Mouse (Mus musculus) heart, embryonic 10.5 days (tissue): ENCODE measurements around the gene Inpp5e. TPM values are rescaled to one million over a fixed set of nuclear protein-coding genes. Genes with fewer than 3 reads are reported as not detected.
"Not testable (repeated sequence)": the region's sequence is repeated elsewhere in the genome, so short reads cannot be mapped to it uniquely, and the experiment has no call there.

Source experiments
- DNase-seq: peaks from one replicate; pipeline ENCODE4 v3.0.0-alpha.2; 2017; ENCODE audit warnings: low spot score
- H3K27ac ChIP-seq: fragments of 300-500 bp; sonication (generic); 2 replicates; pipeline ENCODE4 v1.5.1; 2016; ENCODE audit warnings: mild to moderate bottlenecking
- H3K27me3 ChIP-seq: fragments of 300-500 bp; sonication (generic); 2 replicates; pipeline ENCODE4 v1.6.1; 2016; ENCODE audit warnings: mild to moderate bottlenecking; ENCODE audit not compliant: poor library complexity, insufficient read depth, severe bottlenecking
- H3K36me3 ChIP-seq: fragments of 300-500 bp; sonication (generic); 2 replicates; pipeline ENCODE4 v1.6.1; 2016; ENCODE audit warnings: mild to moderate bottlenecking, moderate library complexity
- H3K4me1 ChIP-seq: fragments of 300-500 bp; sonication (generic); 2 replicates; pipeline ENCODE4 v1.6.1; 2016; ENCODE audit warnings: mild to moderate bottlenecking
- H3K4me3 ChIP-seq: fragments of 300-500 bp; sonication (generic); 2 replicates; pipeline ENCODE4 v1.5.1; 2016; ENCODE audit warnings: mild to moderate bottlenecking, moderate library complexity
- H3K9me3 ChIP-seq: fragments of 300-500 bp; sonication (generic); 2 replicates; pipeline ENCODE4 v1.6.1; 2016; ENCODE audit warnings: mild to moderate bottlenecking, moderate library complexity
- WGBS: fragments of 180-500 bp; shearing (Covaris S2); methylation state at CpG from one replicate; pipeline ENCODE4 v1.1.7; 2016; 5-methylcytosine and 5-hydroxymethylcytosine counted together
- polyA plus RNA-seq: library from polyadenylated mRNA; unstranded; fragments of >200 nt; fragmentation: Nextera tagmentation; extraction: Ambion mirVana; gene quantifications from 2 replicates; pipeline ENCODE4 v1.2.1, GENCODE M21; 2016

The Inpp5e gene
- polyA plus RNA-seq, 1 experiment from 2014 or later = 20.5 TPM

DNA sequence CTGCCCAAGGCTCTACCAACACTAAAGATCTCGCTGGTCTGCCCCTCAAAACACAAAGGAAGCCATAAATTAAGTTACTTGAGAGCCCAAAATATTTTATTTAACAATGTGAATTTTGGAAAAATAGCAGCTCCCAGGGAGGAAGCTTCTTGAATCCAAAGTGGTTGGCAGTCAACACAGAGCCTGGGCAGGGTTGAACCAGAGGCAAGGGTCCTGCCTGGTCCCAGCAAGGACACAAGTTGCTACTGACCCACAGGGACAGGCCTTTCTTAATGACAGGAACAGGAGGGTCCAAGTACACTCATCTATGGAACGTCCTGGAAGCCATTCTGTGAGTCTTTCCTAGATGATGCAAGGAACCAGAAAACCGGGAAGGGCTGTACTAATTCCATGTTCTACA, 359 bp upstream of the Inpp5e start:
- Histone ChIP-seq H3K27ac (peak overlapping the region; percentile 95; the same call in 1 of the 2 replicates), H3K4me3 (peak overlapping the region; percentile 91; the same call in 1 of the 2 replicates), H3K27me3 (no peaks in the 10 kb centered on the region), H3K36me3 (peaks cover 62% of the 10 kb centered on the region), H3K4me1 (peaks cover 44% of the 10 kb centered on the region), H3K9me3 (no peaks in the 10 kb centered on the region)
- no peak for DNase-seq
- WGBS = 62% methylated on average over 3 of the region's 3 CpGs

DNA sequence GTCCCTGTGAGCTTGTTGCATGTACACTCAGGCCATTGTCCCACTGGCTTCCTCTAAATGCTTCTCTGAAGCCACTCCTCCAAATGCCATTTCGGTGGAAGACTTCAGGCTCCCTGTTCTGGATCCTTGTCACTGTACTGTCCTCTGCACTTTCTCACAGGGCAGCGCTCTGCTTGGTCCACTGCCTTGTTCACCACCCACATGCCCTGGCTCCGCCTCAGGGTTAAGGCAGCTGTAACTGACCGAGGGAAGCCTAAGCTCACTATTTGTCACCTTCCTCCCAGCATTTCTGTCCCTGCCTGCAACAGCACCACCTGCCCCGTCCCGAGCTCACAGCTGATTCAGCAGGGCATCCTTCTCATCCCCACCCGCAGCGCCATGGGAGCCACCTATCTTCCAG, 5.7 kb downstream of the Inpp5e start:
- peaks cover 43% of the 10 kb centered on the region for H3K4me1 ChIP-seq
- H3K4me3 ChIP-seq = no peak overlapping the region
- 78% methylated on average over 8 of the region's 8 CpGs for WGBS
- no peak overlapping the region for H3K27ac ChIP-seq
- H3K36me3 ChIP-seq = peaks cover 66% of the 10 kb centered on the region
- H3K9me3 ChIP-seq = no peaks in the 10 kb centered on the region
- H3K27me3 ChIP-seq = no peaks in the 10 kb centered on the region
- DNase-seq = peak; percentile 69

DNA sequence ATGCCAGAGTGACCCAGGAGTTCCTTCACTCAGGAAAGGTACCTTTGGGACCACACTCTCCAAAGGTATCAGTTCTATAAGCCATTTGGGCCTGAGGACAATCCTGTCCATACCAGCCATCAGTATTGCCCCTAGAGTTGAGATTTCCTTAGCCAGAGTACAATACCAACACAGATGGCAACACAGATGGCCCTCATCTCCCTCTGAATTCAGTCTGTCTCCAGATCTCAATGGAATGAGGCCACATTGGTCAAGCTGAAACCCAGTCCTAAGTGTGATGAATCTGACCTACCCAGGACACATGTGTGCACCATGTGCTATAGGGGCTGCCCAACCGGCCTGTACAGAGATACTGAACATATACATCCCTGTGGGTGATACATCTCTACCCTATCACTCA, 6.7 kb downstream of the Inpp5e start:
- Histone ChIP-seq H3K4me3 (no peak overlapping the region), H3K27ac (no peak overlapping the region), H3K27me3 (no peaks in the 10 kb centered on the region), H3K36me3 (peaks cover 76% of the 10 kb centered on the region), H3K9me3 (no peaks in the 10 kb centered on the region), H3K4me1 (peaks cover 33% of the 10 kb centered on the region)
- DNase-seq = no peak
- WGBS = 80% methylated on average over 1 of the region's 1 CpGs

DNA sequence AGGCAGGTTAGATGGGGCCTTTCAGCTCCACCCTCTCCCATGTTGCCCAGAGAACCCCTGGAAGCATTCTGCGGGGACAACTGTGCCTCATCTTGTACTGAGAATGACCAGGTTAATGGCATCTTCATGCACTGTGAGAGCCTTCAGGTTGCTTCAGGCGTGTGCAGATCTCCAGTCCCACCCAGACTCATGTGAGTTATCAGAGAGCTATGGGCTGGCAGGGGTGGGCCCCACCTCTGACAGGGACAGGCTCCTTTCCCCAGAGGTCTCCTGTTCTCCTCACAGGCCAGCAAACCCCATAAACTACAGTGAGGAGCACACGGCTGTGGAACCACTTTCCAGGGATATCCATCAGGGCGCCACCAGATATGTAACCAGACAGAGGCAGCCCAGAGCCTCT, 8.0 kb downstream of the Inpp5e start:
- Histone ChIP-seq H3K4me3 (no peak overlapping the region), H3K27me3 (no peaks in the 10 kb centered on the region), H3K27ac (no peak overlapping the region), H3K9me3 (no peaks in the 10 kb centered on the region), H3K36me3 (peaks cover 78% of the 10 kb centered on the region), H3K4me1 (peaks cover 21% of the 10 kb centered on the region; the same call in 1 of the 2 replicates)
- WGBS = 84% methylated on average over 4 of the region's 4 CpGs
- no peak for DNase-seq

DNA sequence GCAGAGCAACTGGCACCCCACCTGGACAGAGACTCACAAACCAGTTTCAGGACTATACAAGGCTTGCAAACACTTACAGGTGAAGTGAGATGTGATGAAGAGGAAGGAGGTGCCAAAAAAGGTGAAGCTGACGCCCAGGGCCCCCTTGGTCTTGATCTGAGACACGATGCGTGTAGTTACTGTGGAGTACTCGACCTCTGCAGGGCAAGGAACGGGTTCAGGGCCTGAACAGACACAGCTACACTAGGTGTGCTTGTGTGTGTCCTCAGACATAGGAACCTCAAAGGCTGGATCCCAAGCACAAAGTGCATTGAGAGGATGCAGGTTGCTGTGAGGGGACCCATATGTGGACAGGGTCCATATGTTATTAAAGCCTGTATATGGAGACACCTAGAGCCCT, 8.7 kb downstream of the Inpp5e start:
- Histone ChIP-seq H3K27me3 (no peaks in the 10 kb centered on the region), H3K27ac (no peak overlapping the region), H3K36me3 (peaks cover 83% of the 10 kb centered on the region), H3K4me3 (no peak overlapping the region), H3K9me3 (no peaks in the 10 kb centered on the region), H3K4me1 (peaks cover 17% of the 10 kb centered on the region; the same call in 1 of the 2 replicates)
- 89% methylated on average over 5 of the region's 5 CpGs for WGBS
- no peak for DNase-seq

DNA sequence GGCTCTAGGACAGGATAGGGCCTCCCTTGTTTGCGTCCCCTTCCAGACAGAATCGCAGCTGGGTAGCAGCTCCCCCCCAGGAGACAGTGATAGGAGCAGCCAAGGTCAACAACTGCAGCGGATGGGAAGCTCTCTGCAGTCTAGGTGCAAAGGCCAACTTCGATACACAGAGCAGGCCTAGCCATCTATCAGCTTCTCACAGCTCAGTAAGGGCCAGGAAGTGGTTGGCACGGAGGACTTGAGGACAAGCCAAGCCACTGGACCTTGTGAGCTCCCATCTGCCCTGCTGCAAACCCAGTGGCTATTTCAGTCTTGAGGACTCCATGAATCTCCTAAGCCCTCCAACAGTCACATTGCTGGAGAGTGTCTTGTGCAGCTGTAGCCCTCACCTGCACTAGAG, 9.4 kb downstream of the Inpp5e start:
- H3K36me3 ChIP-seq = peaks cover 86% of the 10 kb centered on the region
- H3K4me3 ChIP-seq = no peak overlapping the region
- H3K4me1 ChIP-seq = peaks cover 13% of the 10 kb centered on the region; the same call in 1 of the 2 replicates
- no peak for DNase-seq
- H3K27ac ChIP-seq = peak overlapping the region; percentile 16; the same call in 1 of the 2 replicates
- no peaks in the 10 kb centered on the region for H3K9me3 ChIP-seq
- 76% methylated on average over 5 of the region's 5 CpGs for WGBS
- H3K27me3 ChIP-seq = no peaks in the 10 kb centered on the region

DNA sequence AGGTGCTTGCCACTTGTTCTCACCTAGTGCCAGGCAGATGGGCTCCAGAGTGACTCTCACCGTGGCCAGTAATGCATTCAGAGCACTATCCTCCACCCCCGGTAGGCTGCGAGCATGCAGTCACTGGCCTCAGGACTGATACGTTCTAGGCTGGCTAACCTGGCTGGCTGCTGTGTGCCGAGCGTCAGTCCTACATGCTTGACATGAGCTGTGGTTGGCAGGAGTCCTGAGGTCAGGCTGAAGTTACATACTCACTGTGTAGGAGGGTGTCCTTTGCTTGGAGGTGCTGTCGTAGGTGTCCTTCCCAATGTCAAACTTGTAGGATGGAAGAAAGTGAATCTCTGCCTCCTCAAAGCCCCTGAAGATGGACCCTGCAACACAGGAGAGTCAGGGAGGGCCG, 10.0 kb downstream of the Inpp5e start:
- Histone ChIP-seq H3K27me3 (no peaks in the 10 kb centered on the region), H3K9me3 (no peaks in the 10 kb centered on the region), H3K36me3 (peaks cover 93% of the 10 kb centered on the region), H3K4me3 (no peak overlapping the region), H3K4me1 (peaks cover 11% of the 10 kb centered on the region; the same call in 1 of the 2 replicates), H3K27ac (no peak overlapping the region)
- no peak for DNase-seq
- WGBS = 87% methylated on average over 8 of the region's 8 CpGs

DNA sequence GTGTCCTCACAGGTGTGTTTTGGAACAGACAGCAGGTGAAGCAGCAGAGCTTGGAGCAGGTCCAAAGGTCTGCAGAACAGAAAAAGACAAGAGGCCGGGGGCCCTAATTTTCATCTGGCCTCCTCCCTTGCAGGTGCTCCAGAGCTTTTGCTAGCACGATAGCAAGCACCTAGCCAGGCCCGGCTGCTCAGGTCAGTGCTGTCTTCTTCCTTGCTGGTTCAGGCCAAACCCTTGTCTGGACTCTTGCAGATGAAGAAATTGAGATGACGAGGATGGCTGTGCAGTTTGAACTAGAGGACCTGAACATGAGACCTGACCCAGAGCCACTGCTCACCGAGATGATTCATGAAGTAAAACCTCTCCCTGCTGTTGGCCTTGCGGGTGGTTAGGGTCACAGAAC, 17.4 kb downstream of the Inpp5e start:
- Histone ChIP-seq H3K4me3 (no peak overlapping the region), H3K4me1 (peaks cover 23% of the 10 kb centered on the region), H3K9me3 (no peaks in the 10 kb centered on the region), H3K27ac (no peak overlapping the region), H3K36me3 (peaks cover 74% of the 10 kb centered on the region), H3K27me3 (no peaks in the 10 kb centered on the region)
- WGBS = 89% methylated on average over 6 of the region's 6 CpGs
- no peak for DNase-seq

DNA sequence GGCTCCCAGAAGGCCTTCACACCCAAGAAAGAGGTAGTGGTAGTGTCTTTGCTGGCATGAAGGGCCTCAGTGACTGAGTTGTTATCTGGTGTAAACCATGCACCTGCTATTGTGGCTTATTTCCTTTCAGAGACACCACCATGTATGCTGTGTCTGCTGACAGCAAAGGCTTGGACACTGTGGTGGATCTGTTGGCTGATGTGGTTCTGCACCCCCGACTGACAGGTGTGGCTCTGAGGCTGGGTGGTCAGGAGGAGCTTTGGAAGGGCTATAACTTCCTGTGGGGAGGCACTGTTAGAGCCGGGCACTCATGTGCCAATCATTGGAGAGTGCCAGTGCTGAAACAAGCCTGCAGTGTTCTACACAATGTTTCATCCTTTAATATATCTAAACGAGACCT, 18.0 kb downstream of the Inpp5e start:
- 81% methylated on average over 3 of the region's 3 CpGs for WGBS
- Histone ChIP-seq H3K4me1 (peaks cover 23% of the 10 kb centered on the region), H3K27me3 (no peaks in the 10 kb centered on the region), H3K36me3 (peaks cover 74% of the 10 kb centered on the region), H3K27ac (no peak overlapping the region), H3K4me3 (no peak overlapping the region), H3K9me3 (no peaks in the 10 kb centered on the region)
- no peak for DNase-seq

DNA sequence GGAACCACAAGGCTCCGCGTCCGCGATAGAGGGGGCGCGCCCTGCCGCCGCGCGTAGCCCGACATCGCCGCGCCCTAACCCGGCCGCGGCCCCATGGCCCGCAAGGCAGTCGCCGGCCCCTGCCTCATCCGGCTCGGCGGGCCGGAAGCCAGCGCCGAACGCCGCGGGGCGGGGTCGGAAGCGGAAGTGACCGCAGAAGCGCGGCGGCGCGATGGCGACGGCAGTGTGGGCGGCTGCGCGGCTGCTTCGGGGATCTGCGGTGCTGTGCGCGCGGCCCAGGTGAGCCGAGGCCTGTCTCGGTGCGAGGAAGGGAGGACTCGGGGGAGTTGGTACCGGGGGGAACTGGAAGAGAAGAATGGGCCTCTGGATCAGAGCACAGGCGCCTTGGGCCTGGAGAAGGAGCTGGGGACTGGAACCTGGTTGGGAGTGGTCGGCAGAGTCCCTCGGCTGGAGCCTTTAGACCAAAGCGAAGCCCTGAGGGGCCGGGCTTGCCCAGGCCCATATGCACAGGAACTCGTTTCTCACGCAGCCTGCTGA, 19.8 kb downstream of the Inpp5e start, which contains the start of the genes Entr1 and Pmpca:
Gene Entr1 (minus strand): TSS at position 163 of the 537 bp plus-strand sequence.
Gene Pmpca (plus strand): TSS at position 186 of the 537 bp plus-strand sequence.
- H3K36me3 ChIP-seq = peaks cover 74% of the 10 kb centered on the region
- under 1% methylated on average over 60 of the region's 60 CpGs for WGBS
- peak within 1 kb of the TSS; percentile 92 for H3K27ac ChIP-seq
- peak within 1 kb of the TSS; percentile 95 for H3K4me3 ChIP-seq
- no peaks in the 10 kb centered on the region for H3K27me3 ChIP-seq
- peaks cover 23% of the 10 kb centered on the region for H3K4me1 ChIP-seq
- H3K9me3 ChIP-seq = no peaks in the 10 kb centered on the region
- peak; percentile 88 for DNase-seq

DNA sequence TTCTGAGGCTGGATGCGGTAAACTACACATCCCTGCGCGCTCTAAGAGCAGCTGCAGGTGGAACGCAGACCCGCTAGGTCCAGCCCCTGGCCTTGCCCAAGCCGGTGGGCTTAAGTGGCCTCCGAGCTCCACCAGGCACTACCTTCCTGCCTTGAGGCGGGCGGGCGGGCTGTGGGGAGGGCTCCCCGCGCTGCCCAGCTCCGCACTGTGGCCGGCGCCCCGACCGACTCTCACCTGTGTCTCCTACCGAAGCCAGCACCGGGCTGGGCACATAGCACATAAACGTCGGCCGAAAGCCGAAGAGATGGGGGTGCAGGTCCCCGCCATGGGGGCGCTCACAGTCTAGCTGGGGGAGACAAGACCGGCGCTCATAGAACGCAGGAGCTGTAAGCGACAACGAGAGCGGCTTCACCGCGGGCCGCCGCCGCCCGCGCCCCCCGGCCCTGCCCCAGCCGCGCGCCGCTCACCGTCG, 20.3 kb downstream of the Inpp5e start:
- Histone ChIP-seq H3K27me3 (no peaks in the 10 kb centered on the region), H3K4me1 (peaks cover 23% of the 10 kb centered on the region), H3K36me3 (peaks cover 74% of the 10 kb centered on the region), H3K9me3 (no peaks in the 10 kb centered on the region), H3K4me3 (peak overlapping the region; percentile 95), H3K27ac (peak overlapping the region; percentile 92)
- under 1% methylated on average over 45 of the region's 45 CpGs for WGBS
- DNase-seq = no peak

DNA sequence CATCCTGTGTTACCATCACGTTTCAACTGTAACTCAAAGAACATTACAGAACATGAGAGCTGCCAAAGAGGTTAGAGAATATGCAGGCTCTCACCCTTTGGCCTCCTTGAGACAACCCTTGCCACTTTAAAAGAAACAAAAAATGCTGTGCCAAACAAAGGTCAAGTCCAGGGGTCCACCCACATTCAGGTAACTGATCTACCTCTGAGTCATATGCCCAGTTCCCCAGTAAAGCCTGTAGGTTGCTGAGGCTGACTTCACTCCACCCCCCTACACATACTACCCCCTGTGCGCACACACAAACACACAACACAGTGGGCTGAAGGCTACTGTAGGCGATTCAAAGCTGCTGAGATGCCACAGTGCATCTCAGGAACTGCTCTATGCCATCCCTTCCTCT, 21.3 kb downstream of the Inpp5e start:
- 90% methylated on average over 3 of the region's 3 CpGs for WGBS
- peak overlapping the region; percentile 95 for H3K4me3 ChIP-seq
- DNase-seq = no peak
- peaks cover 74% of the 10 kb centered on the region for H3K36me3 ChIP-seq
- H3K9me3 ChIP-seq = no peaks in the 10 kb centered on the region
- H3K4me1 ChIP-seq = peaks cover 23% of the 10 kb centered on the region
- no peak overlapping the region; the same call in 1 of the 2 replicates for H3K27ac ChIP-seq
- no peaks in the 10 kb centered on the region for H3K27me3 ChIP-seq

DNA sequence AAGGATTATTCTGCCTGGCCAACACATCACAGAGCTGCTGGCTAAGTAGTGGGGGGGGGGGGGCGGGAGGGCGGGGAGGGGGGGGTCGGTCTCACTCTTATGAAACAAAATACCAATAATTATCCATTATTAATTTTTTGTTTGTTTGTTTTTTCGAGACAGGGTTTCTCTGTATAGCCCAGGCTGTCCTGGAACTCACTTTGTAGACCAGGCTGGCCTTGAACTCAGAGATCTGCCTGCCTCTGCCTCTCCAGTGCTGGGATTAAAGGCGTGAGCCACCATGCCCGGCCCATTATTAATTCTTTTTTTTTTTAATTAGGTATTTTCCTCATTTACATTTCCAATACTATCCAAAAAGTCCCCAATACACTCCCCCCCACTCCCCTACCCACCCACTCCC, 28.1 kb downstream of the Inpp5e start:
- H3K4me1 ChIP-seq, H3K27me3 ChIP-seq, H3K9me3 ChIP-seq, DNase-seq: not testable (repeated sequence)
- WGBS = 30% methylated on average over 6 of the region's 6 CpGs
- Histone ChIP-seq H3K4me3 (peak overlapping the region; percentile 81), H3K27ac (peak overlapping the region; percentile 83), H3K36me3 (peaks cover 71% of the 10 kb centered on the region)
